Mouse (Mus musculus) CH12.LX (cell line): ENCODE measurements around the gene B3gntl1.

ENCODE experiments used
- CTCF ChIP-seq, 2 experiments: IDR thresholded peaks in 1 of 2; conservative IDR thresholded peaks in 1 of 2; 2 replicates each; pipeline ENCODE4 v1.5.1; 2011 to 2012; ENCODE audit warnings: low read depth in 2 of 2, low read length in 2 of 2, improper control_type of control experiment in 1 of 2, inconsistent platforms in 1 of 2, mild to moderate bottlenecking in 1 of 2, moderate library complexity in 1 of 2
- MAX ChIP-seq: IDR thresholded peaks from 2 replicates; pipeline ENCODE4 v1.6.1; 2011; ENCODE audit warnings: low read length, improper control_type of control experiment
- TBP ChIP-seq: conservative IDR thresholded peaks from 2 replicates; pipeline ENCODE4 v1.6.1; 2011; ENCODE audit warnings: low read depth, low read length, improper control_type of control experiment

- TF ChIP-seq CTCF (conservative IDR thresholded peaks at IDR 0.05 in 1 of 2, IDR thresholded peaks at IDR 0.05 in 1 of 2; ENCODE audit: low read depth in 2 of 2, low read length in 2 of 2) = no peak
- TF ChIP-seq TBP = no peak
- TF ChIP-seq MAX = no peak
These were observed 56.9 kb downstream of the B3gntl1 start for GRCm38 (mm10) chr11:121615961-121616485.
